18 mouse cellular contexts compared by ENCODE assay signal in genomic region chr13:60255715-60256114, GRCm38 (mm10).
DNase-seq lines count a peak whose midpoint lies in the region; ATAC-seq and TF ChIP-seq lines count a peak whose summit lies in the region.
"Had no signal": no experiment of that assay in that cellular context is flagged by ENCODE, and none has a peak within 500 bp of the region (broad histone marks: within the 10 kb centered on the region; RNA-seq: fewer than 3 reads in every experiment).

No protein-coding gene starts in this region.

- no peaks in the 10 kb centered on the region for H3K27me3 ChIP-seq in heart, embryonic 12.5 days (replicated peaks)
- H3K27me3 ChIP-seq in lung, embryonic 15.5 days = no peaks in the 10 kb centered on the region
- no peaks in the 10 kb centered on the region for H3K27me3 ChIP-seq in intestine, embryonic 14.5 days (replicated peaks; ENCODE audit: control insufficient read depth, insufficient read depth, low read length)
- H3K27me3 ChIP-seq in stomach, embryonic 15.5 days (replicated peaks) = no peaks in the 10 kb centered on the region
- H3K27me3 ChIP-seq: forebrain, embryonic 12.5 days; midbrain, embryonic 13.5 days; neural tube, embryonic 12.5 days had no signal

- H3K4me1 ChIP-seq in heart, embryonic 12.5 days (replicated peaks) = peaks cover 12% of the 10 kb centered on the region
- H3K4me1 ChIP-seq in lung, embryonic 15.5 days = 0 out of 2 replicates have a peak, but pooled peaks cover 3% of the 10 kb centered on the region
- peaks cover 38% of the 10 kb centered on the region for H3K4me1 ChIP-seq in intestine, embryonic 14.5 days (replicated peaks; ENCODE audit: control insufficient read depth, insufficient read depth, low read length)
- H3K4me1 ChIP-seq in stomach, embryonic 15.5 days = peaks cover 3% of the 10 kb centered on the region; the same call in 1 of the 2 replicates
- H3K4me1 ChIP-seq: midbrain, embryonic 13.5 days; neural tube, embryonic 12.5 days had no signal

- 53% methylated on average over 7 of the region's 7 CpGs for whole genome bisulfite sequencing in heart, embryonic 12.5 days
- 12% methylated on average over 7 of the region's 7 CpGs for WGBS in lung, embryonic 15.5 days
- WGBS in intestine, embryonic 14.5 days = 16% methylated on average over 7 of the region's 7 CpGs
- WGBS in stomach, embryonic 15.5 days = 19% methylated on average over 7 of the region's 7 CpGs

- no peaks in the 10 kb centered on the region for H3K9me3 ChIP-seq in heart, embryonic 12.5 days (replicated peaks)
- no peaks in the 10 kb centered on the region for H3K9me3 ChIP-seq in lung, embryonic 15.5 days
- H3K9me3 ChIP-seq in intestine, embryonic 14.5 days (ENCODE audit: control insufficient read depth, low read length) = no peaks in the 10 kb centered on the region
- H3K9me3 ChIP-seq in stomach, embryonic 15.5 days = no peaks in the 10 kb centered on the region
- H3K9me3 ChIP-seq: forebrain, embryonic 12.5 days; midbrain, embryonic 13.5 days; neural tube, embryonic 12.5 days had no signal

- H3K36me3 ChIP-seq in heart, embryonic 12.5 days = no peaks in the 10 kb centered on the region
- no peaks in the 10 kb centered on the region for H3K36me3 ChIP-seq in lung, embryonic 15.5 days
- no peaks in the 10 kb centered on the region for H3K36me3 ChIP-seq in intestine, embryonic 14.5 days (ENCODE audit: control insufficient read depth, insufficient read depth, low read length)
- no peaks in the 10 kb centered on the region for H3K36me3 ChIP-seq in stomach, embryonic 15.5 days
- H3K36me3 ChIP-seq: forebrain, embryonic 12.5 days; midbrain, embryonic 13.5 days; neural tube, embryonic 12.5 days had no signal

- H3K4me3 ChIP-seq in heart, embryonic 12.5 days = no peak overlapping the region
- H3K4me3 ChIP-seq in lung, embryonic 15.5 days = no peak overlapping the region
- no peak overlapping the region for H3K4me3 ChIP-seq in intestine, embryonic 14.5 days (ENCODE audit: low read depth, low read length)
- no peak overlapping the region for H3K4me3 ChIP-seq in stomach, embryonic 15.5 days (replicated peaks)
- H3K4me3 ChIP-seq in layer of hippocampus, adult 2 months = no peak overlapping the region
- H3K4me3 ChIP-seq: forebrain, embryonic 12.5 days; left cerebral cortex, adult 2 months; midbrain, embryonic 13.5 days; neural tube, embryonic 12.5 days had no signal

- no peak overlapping the region for H3K9ac ChIP-seq in heart, embryonic 12.5 days
- no peak overlapping the region for H3K9ac ChIP-seq in lung, embryonic 15.5 days
- H3K9ac ChIP-seq in intestine, embryonic 14.5 days (ENCODE audit: low read length) = no peak overlapping the region
- H3K9ac ChIP-seq in stomach, embryonic 15.5 days = no peak overlapping the region
- H3K9ac ChIP-seq: forebrain, embryonic 12.5 days; liver, postnatal 0 days; midbrain, embryonic 13.5 days; neural tube, embryonic 12.5 days had no signal

- peak; percentile 41 for DNase-seq in heart, adult 11 months
- no peak for DNase-seq in lung, postnatal 14 days
- DNase-seq in intestine, embryonic 14.5 days (ENCODE audit: low spot score) = peak; percentile 61
- no peak for DNase-seq in layer of hippocampus, adult 2 months (ENCODE audit: low spot score in 2 of 2)
- DNase-seq: B cell, adult 2 months; cerebellum, postnatal 36 days; gastrocnemius, postnatal 36 days; kidney, postnatal 25 days; liver, postnatal 0 days; thymus, postnatal 36 days had no signal

- ATAC-seq in heart, embryonic 12.5 days (ENCODE audit: insufficient number of reproducible peaks, low FRiP score) = no peak
- ATAC-seq in lung, embryonic 15.5 days (ENCODE audit: borderline replicate concordance, extremely low read depth, low FRiP score, low TSS enrichment) = peak; percentile 49; the same call in 1 of the 2 replicates
- peak; percentile 76 for ATAC-seq in intestine, embryonic 14.5 days (replicated peaks; ENCODE audit: low FRiP score, low TSS enrichment, low read depth)
- ATAC-seq in stomach, embryonic 15.5 days (ENCODE audit: insufficient read depth, low FRiP score, low read depth) = peak; percentile 71; the same call in 1 of the 2 replicates
- no peak for ATAC-seq in CD4-positive, CD25-positive, alpha-beta regulatory T cell, adult 4 months
- ATAC-seq: liver, postnatal 0 days; midbrain, embryonic 13.5 days had no signal

- no peak for TF ChIP-seq CTCF in layer of hippocampus, adult 2 months (conservative IDR thresholded peaks at IDR 0.05)

- no peak overlapping the region for H3K27ac ChIP-seq in heart, embryonic 12.5 days (ENCODE audit: poor library complexity, severe bottlenecking)
- H3K27ac ChIP-seq in lung, embryonic 15.5 days = no peak overlapping the region
- H3K27ac ChIP-seq in intestine, embryonic 14.5 days (ENCODE audit: low read depth) = peak overlapping the region; percentile 83
- peak overlapping the region; percentile 32; the same call in 1 of the 2 replicates for H3K27ac ChIP-seq in stomach, embryonic 15.5 days
- H3K27ac ChIP-seq in layer of hippocampus, adult 2 months = no peak overlapping the region
- H3K27ac ChIP-seq: forebrain, embryonic 12.5 days; left cerebral cortex, adult 2 months; midbrain, embryonic 13.5 days; neural tube, embryonic 12.5 days had no signal

- no peak overlapping the region for H3K4me2 ChIP-seq in heart, embryonic 12.5 days
- no peak overlapping the region for H3K4me2 ChIP-seq in lung, embryonic 15.5 days
- H3K4me2 ChIP-seq in intestine, embryonic 14.5 days (ENCODE audit: low read length) = no peak overlapping the region; the same call in 1 of the 2 replicates
- 0 out of 2 replicates have a peak overlapping the region, but pooled peaks have one; percentile 5 for H3K4me2 ChIP-seq in stomach, embryonic 15.5 days
- H3K4me2 ChIP-seq: forebrain, embryonic 12.5 days; midbrain, embryonic 13.5 days; neural tube, embryonic 12.5 days had no signal

Comparison
In these comparisons a context has a peak if more than half of its experiments do, and no peak if none do; other contexts are left out.
1. DNase-seq: peak in heart, adult 11 months (single experiment) and intestine, embryonic 14.5 days (single experiment); none in lung, postnatal 14 days (single experiment) and layer of hippocampus, adult 2 months (0 of 2).
2. ATAC-seq: peak in lung, embryonic 15.5 days (single experiment), intestine, embryonic 14.5 days (single experiment) and stomach, embryonic 15.5 days (single experiment); none in heart, embryonic 12.5 days (single experiment) and CD4-positive, CD25-positive, alpha-beta regulatory T cell, adult 4 months (single experiment).
3. H3K27ac ChIP-seq: peak in intestine, embryonic 14.5 days (single experiment) and stomach, embryonic 15.5 days (single experiment); none in heart, embryonic 12.5 days (single experiment), lung, embryonic 15.5 days (single experiment) and layer of hippocampus, adult 2 months (single experiment).